Mouse (Mus musculus): ENCODE results near the gene Lrp8.

DNA sequence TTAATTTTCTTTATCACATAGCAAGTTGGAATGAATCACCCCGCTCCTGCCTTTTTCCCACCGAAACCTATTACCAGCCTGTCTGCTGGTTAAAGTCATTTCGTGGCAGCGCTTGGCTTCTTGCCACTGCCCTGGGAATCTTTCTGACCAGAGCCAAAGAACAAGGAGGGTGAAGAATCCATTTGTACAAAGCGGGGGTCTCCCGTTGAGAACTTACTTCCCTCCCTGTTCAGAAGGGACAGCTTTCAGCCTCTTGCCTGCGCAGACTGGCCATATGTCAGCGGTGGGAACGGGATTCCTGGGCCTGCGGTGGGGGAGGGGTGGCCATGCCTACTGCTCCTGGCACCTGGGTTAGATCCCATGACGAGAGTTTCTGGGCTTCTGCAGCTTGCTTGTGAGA, 21.4 kb downstream of the Lrp8 start:
- no peak for TF ChIP-seq MAFK (IDR thresholded peaks at IDR 0.05; ENCODE audit: insufficient read depth, low read depth, low read length)
- no peak for TF ChIP-seq ZNF384 (IDR thresholded peaks at IDR 0.05; ENCODE audit: low read depth, low read length)
- no peak for TF ChIP-seq ZC3H11A (IDR thresholded peaks at IDR 0.05; ENCODE audit: borderline replicate concordance, low read depth, low read length)
- no peak for TF ChIP-seq CHD2 (IDR thresholded peaks at IDR 0.05; ENCODE audit: low read depth, low read length)
- no peak for TF ChIP-seq HCFC1 (IDR thresholded peaks at IDR 0.05; ENCODE audit: borderline replicate concordance, insufficient read depth, low read length)
